Mouse (Mus musculus): ENCODE measurements around the gene 2310061I04Rik.
"Not testable (repeated sequence)": the region's sequence is repeated elsewhere in the genome, so short reads cannot be mapped to it uniquely, and the experiment has no call there.

Gene 2310061I04Rik

DNA sequence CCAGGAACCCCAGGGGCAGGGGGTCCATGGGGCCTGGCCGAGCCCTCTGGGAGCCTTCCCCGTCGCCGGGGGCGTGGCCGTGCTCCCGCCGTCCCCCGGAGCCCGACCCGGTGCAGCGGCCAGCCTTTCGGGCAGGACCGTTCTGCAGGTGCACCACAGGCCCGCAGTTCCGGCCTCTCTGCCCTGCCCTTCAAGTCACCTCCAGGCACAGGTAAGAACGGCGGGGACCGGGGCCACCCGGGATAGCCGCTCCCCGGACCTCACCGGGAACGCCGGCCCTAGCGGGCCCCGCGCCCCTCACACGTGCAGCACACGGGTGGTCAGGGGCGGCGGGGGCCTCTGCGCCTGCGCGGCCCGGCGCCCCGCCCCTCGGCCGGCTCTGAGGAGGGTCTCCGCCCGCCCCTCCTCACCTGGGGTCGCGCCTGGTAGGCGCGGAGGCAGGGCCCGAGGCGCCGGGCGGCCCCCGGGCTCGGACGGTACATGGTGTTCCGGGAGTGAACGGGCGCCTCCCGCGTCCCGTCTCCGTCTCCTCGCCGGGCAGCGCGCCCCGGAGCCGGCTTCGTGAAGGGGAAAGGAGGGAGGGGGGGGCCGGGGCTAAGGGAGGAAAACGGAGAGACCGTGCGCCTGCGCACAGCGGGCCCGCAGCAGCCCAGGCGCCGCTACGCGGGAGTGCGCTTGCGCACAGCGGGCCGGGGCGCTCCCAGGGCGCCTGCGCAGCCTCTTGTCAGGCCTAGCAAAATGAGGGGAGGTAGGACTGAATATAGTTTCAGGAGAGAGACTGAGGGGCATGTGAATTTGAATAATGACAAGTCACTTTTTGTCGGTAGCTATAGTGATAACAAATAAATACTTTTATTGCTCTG lies at the start of gene 2310061I04Rik:
TSS of gene 2310061I04Rik (minus strand) at position 651 of the 863 bp plus-strand sequence.
- DNase-seq (ENCODE audit: low read depth in 2 of 2, low spot score in 2 of 2): peak; percentile 87

DNA sequence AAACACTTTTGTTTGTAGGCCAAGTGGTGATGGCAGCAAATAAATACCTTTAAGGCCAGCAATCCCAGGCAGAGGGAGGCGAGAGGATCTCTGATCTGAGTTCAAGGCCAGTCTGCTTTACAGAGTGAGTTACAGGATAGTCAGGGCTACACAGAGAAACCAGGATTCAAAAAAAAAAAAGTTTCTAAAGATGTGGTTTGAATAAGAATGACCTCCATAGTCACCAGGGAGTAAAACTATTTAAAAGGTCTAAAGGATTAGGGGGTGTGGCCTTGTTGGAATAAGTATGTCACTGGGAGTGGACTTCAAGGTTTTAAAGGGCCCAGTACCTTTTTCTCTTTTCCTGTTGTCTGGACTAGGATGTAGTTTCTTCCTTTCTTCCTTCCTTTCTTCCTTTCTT lies 42.7 kb upstream of the 2310061I04Rik start:
- DNase-seq (ENCODE audit: low read depth in 2 of 2, low spot score in 2 of 2): no peak

DNA sequence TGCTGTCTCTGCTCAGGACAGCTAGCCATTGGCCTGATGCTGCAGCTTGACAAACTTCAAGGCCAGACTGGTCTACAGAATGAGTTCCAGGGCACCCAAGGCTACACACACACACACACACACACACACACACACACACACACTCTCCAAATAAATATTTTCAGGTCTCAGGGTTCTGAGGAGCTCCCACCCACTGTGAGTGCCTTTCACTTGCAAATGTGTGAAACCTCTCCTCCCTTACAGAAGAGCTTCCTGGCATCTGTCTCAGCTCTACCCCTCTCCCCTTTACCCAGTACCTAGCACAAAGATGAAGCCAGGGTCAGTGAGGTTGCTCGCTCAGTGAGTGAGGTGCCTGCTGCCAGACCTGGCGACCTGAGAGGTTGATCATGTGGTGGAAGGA lies 41.9 kb upstream of the 2310061I04Rik start:
- no peak for DNase-seq (ENCODE audit: low read depth in 2 of 2, low spot score in 2 of 2)

DNA sequence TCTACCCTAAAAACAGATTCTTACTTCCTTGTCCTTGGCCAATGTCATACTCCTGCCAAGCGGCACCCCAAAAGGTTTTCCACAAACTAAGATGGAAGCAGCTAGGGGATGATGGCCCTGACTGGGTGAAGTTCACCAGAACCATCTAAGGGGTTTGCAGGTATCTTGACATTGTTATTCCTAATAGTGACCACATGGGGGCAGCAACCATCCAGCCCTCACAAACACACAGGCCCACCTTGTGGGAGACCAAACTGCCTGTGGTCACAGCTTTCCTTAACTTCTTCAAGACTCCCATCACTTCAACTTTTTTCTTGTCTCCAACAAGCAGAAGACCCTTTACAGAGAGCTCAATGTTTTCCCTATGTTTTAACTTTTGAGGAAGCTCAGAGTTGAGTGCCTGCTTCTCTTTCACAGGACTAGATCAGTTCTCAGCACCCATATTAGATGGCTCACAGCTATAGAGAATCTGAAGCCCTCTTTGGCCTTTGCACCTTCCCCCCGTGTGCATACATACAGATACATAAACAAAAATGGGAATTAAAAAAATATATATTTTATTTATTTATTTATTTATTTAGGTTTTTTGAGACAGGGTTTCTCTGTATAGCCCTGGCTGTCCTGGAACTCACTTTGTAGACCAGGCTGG lies 40.6 kb upstream of the 2310061I04Rik start:
- peak; percentile 33 to 51 for DNase-seq (ENCODE audit: low read depth in 2 of 2, low spot score in 2 of 2)

DNA sequence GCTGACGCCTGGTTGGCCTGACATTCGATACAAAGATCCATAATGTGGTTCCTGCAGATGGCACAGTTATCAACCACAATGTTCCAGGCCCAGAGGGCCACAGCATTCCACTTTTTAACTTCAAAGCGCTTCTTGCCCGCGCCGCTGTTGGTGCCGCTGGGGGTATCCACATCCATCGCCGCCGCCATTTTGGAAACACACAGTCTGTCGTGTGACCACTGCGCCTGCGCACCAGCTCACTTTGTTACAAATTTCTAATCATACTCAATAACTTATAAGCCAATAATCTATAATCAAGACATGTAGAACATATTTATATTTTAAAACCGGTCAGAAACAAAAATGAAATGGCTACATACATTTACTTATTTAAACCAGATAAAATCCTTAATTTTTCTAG lies 38.5 kb upstream of the 2310061I04Rik start:
- not testable (repeated sequence) for DNase-seq (ENCODE audit: low read depth in 2 of 2, low spot score in 2 of 2)

DNA sequence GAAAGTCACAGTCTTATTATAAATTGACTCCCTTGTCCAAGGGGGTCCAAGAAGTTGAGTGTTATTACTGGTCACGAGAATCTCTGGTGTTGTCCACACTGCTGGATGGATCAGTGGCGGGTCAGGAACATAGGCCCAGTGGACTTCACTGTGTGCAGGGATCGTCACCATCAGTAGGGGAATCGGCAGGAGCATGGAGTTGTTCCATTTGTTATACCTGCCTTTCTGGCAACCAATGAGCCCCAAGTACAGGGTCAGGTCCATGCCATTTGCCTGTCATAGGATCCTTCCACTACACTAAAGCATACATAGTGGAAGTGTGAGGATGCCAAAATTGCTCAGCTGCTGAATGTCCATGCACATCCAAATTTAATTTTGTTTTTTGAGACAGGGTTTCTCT lies 35.4 kb upstream of the 2310061I04Rik start:
- DNase-seq (ENCODE audit: low read depth in 2 of 2, low spot score in 2 of 2): no peak

DNA sequence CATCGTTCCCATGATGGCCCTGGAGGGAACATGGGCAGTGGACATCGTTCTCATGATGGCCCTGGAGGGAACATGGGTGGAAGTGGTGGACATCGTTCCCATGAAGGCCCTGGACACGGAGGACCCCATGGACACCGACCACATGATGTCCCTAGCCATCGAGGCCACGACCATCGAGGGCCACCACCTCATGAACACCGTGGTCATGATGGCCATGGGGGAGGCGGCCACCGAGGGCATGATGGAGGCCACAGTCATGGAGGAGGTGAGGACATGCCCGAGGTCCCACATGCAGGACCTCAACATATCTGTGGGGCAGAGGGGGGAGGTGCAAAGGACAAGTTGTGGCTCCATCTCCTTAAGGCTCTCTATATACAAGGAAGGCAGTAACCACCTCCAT lies 33.4 kb upstream of the 2310061I04Rik start:
- no peak for DNase-seq (ENCODE audit: low read depth in 2 of 2, low spot score in 2 of 2)

DNA sequence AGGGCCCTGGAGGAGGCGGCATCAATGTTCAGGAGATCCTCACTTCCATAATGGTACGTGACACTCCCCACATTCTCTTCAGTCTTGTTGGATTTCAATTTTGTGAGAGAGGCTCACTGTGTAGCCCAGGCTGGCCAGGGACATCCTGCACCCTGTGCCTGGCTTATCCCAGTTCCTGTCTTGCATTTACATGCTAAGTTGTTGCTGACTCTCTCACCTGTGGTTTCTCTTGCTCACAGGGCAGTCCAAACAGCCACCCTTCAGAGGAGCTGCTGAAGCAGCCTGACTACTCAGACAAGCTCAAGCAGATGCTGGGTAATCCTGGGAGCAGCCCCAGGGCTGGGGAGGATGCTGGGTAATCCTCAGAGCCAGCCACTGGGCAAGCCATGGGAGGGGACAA lies 32.3 kb upstream of the 2310061I04Rik start:
- no peak for DNase-seq (ENCODE audit: low read depth in 2 of 2, low spot score in 2 of 2)

DNA sequence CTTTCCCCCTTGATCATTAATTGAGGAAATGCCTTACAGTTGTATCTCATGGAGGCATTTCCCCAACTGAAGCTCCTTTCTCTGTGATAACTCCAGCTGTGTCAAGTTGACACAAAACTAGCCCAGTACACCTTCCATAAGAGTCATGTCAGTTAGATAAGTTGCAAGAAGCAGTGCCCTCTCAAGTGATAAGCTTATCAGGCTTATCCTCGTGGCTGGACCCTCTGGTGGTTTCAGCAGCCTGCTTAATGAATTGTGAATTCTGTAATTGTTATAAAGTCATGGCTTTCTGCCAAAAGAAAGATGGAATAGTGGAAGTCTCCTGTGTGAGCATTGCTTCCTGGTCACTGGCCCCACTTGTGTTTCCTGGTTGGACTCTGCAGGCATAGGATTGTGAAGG lies 30.2 kb upstream of the 2310061I04Rik start:
- DNase-seq (ENCODE audit: low read depth in 2 of 2, low spot score in 2 of 2): no peak

DNA sequence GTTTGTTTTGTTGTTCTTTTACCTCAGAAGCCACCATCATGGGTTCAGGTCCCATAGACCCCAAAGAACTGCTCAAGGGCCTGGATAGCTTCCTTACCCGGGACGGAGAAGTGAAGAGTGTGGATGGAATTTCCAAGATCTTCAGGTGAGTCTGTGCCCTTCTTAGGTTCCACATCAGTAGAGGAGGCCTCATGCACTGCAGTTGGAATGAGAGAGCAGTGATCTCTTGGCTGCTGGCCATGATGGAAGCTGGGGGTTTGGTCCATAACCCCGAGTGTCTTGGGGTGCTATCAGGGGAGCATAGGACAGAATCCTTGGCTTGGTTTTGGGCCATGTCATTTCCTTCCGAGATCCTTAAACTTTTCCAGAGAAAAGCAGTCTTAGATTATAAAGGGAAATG lies 26.1 kb upstream of the 2310061I04Rik start:
- no peak for DNase-seq (ENCODE audit: low read depth in 2 of 2, low spot score in 2 of 2)

DNA sequence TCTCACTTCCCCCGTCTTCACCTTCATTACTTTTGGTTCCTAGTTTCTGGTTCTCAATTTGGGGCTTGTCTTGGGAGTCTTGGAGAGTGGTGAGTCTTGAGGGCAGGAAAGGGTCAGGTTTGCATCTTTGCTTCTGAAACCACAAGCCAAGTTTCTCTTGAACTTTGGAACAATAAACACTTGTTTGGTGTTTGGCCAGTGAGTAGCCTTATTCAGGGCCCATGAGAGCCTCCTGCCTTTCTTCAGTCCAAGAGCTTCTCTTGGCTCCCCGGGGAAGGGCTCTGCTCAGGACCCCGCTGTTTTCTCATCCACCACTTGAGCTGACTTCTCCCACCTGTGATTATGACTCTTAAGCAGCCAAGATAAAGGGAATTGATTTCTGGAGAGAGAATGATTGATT lies 25.3 kb upstream of the 2310061I04Rik start:
- no peak for DNase-seq (ENCODE audit: low read depth in 2 of 2, low spot score in 2 of 2)

DNA sequence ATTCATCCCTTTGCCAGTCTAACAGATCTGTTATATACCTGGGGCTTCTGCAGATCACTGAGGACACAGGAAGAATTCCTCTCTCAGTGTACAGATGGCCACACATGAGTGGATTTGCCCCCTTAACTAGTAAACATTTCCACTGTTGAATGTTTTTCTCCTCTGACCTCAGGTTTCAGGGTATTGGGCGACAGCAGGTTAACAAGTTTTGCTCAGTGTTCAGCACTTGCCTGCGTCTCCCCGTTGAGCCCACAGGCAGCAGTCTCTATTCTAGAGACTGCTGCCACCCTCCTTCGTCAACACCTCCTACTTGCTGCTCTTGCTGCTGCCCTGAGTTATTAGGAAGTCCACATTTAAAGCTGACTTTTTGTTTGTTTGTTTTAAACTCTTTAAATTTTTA lies 24.5 kb upstream of the 2310061I04Rik start:
- DNase-seq (ENCODE audit: low read depth in 2 of 2, low spot score in 2 of 2): no peak

DNA sequence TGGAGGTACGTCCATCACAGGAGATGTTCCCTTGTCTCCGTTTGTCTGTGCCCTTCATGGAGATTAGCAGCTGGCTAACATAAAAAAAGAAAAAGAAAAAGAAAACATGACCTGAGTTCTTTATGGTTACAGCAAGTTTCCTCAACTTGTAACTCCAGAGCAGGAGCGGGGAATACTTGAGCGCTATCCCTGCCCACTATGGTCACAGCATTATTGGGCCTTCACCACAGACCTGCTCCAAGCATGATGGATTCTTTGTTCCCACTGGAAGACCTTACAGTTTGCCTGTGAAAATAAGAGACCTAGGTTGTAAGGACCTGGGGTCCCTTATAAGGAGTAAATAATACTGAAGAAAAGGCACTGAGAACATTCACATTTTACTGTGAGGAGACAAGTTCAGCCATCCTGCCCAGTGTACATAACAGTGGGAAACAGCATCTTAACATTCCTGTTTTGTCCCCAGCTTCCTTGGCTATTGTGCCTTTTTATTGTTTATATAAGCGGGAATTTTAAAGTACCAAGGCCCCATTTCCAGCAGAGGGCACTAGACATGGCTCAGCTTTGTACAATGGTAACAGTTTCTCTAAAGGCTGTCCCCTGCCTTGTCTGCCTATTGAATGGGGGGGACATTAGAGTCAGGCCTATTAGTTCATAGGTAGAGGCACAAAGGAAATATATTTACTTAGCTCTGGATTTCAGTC lies 23.8 kb upstream of the 2310061I04Rik start:
- DNase-seq (ENCODE audit: low read depth in 2 of 2, low spot score in 2 of 2): no peak

DNA sequence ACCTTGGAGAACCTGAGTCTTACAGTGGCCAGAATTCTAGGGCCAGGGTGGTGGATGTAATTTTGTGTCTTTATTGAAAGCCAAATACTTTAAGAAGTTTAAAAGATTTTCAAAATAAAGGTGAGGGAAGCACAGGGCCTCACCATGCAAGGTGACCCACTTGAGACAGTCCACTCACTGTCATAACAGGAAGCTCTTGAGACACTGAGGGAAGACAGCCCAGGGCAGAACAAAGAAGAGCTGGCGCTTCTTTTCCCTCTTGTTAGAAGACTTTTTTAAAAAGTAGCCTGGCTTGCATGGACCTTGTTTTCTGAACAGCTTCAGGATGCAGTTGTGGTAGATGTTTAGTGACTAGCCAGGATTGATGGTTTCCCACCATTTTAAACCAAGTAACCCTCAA lies 23.2 kb upstream of the 2310061I04Rik start:
- DNase-seq (ENCODE audit: low read depth in 2 of 2, low spot score in 2 of 2): no peak

DNA sequence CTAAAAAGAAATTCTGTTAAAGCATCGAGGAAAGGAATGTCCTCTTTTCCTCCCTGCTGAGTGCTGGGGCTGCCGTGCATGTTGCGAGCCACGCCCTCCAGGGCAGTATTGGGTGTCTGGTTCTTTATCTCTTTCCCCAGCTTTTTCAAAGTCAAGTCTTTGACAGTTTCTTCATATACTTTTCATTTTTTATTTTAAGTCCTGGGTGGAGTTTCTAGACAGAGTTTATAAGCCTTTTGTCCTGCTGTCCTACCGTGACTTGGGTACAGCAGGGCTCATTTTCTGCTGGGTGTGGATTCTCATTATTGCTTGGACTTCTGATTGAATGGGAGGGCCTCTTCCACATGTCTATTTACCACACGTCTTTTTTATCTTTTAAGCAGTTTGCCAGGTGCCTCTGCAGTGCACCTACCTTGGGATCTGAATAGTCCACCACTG lies 22.7 kb upstream of the 2310061I04Rik start:
- no peak for DNase-seq (ENCODE audit: low read depth in 2 of 2, low spot score in 2 of 2)

DNA sequence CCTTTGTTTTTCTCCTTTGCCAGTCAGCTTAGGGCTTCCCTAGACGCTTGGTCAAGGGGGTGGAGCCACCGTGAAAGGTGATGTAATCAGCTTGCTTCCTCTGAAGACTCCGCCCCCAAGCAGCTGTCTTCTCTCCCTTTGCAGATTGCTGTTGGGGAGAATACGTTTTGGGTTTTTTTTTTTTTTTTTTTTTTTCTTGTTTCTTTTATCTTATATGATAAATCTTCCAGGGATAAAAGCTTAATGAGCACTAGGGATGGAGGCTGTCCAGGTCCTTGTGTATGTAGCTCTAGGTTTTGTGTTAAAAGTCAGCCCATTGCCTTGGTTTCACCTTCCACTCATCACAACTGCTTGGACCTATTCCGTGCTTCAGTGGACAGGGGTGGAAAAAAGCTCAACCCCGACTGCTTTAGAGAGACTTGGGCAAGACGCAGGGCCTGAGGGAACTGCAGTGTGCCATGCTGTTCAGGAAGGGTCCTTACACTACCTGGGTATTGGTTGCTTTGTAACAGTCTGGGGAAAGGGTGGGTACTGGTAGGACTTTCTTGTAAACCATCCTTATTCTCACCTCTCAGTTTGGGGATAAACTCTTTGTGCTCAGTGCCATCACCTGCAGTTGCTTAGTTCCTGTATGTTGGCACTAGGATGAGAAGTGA lies 22.0 kb upstream of the 2310061I04Rik start:
- peak; percentile 86 to 92 for DNase-seq (ENCODE audit: low read depth in 2 of 2, low spot score in 2 of 2)

DNA sequence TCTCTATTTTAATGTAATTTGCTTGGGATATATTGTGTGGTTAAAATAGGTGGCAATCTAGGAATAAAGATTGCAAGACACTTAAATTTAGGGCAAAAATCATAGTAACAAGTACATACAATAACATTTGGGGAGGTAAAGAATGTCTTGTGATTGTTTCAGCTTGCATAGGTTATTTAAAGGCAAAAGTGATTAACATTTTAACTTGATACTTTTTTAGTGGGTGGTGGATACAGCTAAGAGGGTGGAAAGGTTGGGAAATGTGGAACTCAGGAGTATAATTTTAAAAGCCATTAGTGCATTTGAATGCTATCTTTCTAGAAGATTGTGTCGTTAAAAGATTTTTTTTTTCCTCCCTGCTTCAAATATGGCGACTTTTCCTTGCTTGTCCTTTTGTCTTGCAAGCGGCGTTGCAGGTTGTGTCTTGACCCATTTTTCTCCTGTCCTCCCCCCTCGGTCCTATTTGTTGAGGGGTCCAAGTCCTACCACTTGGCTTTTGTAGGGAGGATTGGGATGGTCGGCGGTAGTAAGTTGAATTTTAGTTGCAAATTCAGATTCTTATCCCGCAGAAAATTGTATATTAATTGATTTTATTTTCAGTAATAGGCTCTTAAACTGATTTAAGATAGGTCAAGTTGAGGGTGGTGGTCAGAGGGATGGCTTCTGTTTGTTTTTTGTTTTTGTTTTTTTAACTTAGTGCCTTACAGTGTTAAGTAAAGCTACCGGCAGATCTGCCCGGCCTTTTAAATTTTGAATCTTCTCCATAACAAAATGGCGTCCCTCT lies 21.2 kb upstream of the 2310061I04Rik start:
- DNase-seq (ENCODE audit: low read depth in 2 of 2, low spot score in 2 of 2): peak; percentile 37 to 51

DNA sequence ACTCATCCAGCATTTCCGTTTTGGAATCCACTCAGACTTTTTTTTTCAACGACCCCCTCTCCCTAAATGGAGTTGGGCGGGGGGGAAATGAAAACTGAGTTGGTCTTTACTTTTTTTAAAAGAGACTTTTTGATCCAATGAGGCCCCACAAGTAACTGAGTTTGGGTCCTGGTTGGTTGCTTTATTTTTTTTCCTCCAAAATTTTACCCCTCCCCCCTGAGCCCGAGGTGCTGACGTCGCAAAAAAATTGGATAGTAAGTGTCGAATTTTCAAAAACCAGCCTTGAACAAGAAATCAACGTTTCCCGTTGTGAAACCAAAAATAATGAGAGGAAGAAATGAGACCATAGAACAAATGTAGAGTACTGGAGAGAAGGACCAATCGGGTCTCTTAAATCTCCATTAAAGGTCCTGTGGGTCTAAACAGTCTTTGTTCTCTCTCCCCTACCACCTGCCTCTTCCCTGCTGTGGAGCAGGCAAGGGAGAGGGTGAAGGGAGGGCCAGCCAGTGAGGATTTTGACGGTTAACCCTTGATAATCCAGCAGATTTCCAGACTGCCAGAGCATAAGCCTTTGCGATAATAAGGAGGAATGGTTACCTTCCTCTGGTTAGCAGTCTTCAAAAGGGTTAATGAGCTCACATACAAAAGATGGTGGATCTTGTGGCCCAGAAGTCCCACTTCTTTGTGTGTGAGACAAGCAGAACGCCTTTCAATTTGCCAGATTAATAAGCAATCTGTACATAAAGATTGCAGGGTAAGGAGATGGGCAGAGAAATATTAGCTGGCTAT lies 20.4 kb upstream of the 2310061I04Rik start:
- peak; percentile 48 to 58 for DNase-seq (ENCODE audit: low read depth in 2 of 2, low spot score in 2 of 2)

DNA sequence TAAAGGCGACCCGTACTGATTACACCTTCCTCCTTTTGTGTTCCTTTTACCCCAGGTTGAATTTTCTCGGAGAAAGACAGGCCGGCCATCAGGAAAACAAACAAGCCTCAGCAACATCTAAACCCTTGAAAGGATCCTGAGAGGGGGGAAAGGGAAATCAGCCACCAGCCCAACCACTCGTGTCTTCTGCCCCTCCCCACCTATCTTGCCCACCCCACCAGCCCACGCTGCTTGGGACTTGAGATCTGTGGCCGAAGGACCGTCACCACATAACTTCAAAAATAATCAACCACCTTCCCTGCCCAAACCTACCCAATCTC lies 19.9 kb upstream of the 2310061I04Rik start:
- DNase-seq (ENCODE audit: low read depth in 2 of 2, low spot score in 2 of 2): no peak
